Mouse (Mus musculus) hindbrain, embryonic 15.5 days (tissue): Measurements from ENCODE around the gene Tatdn2. TPM values are rescaled to one million over a fixed set of nuclear protein-coding genes. Genes with fewer than 3 reads are reported as not detected.

Experiments used
- ATAC-seq: fragments of 200-750 bp; cut with Nextera tagmentation; 2 replicates; pipeline ENCODE4 v1.8.0; 2017; ENCODE audit warnings: low read depth, moderate number of reproducible peaks, moderate TSS enrichment; ENCODE audit not compliant: low FRiP score
- H3K27ac ChIP-seq: fragments of 300-500 bp; sonication (generic); replicated peaks from 2 replicates; pipeline ENCODE4 v1.5.1; 2015; ENCODE audit warnings: mild to moderate bottlenecking, inconsistent platforms
- H3K27me3 ChIP-seq: fragments of 300-500 bp; sonication (generic); 2 replicates; pipeline ENCODE4 v1.6.1; 2015; ENCODE audit warnings: control low read depth, inconsistent platforms
- H3K36me3 ChIP-seq: fragments of 300-500 bp; sonication (generic); 2 replicates; pipeline ENCODE4 v1.6.1; 2015; ENCODE audit warnings: control low read depth, inconsistent platforms
- H3K4me1 ChIP-seq: fragments of 300-500 bp; sonication (generic); replicated peaks from 2 replicates; pipeline ENCODE4 v1.6.1; 2015; ENCODE audit warnings: control low read depth, inconsistent platforms
- H3K4me2 ChIP-seq: fragments of 300-500 bp; sonication (generic); 2 replicates; pipeline ENCODE4 v1.6.1; 2015; ENCODE audit warnings: moderate library complexity, mild to moderate bottlenecking, inconsistent platforms
- H3K4me3 ChIP-seq: fragments of 300-500 bp; sonication (generic); 2 replicates; pipeline ENCODE4 v1.5.1; 2015; ENCODE audit warnings: mild to moderate bottlenecking, inconsistent platforms
- H3K9ac ChIP-seq: fragments of 300-500 bp; sonication (generic); 2 replicates; pipeline ENCODE4 v1.6.1; 2015; ENCODE audit warnings: inconsistent platforms
- H3K9me3 ChIP-seq: fragments of 300-500 bp; sonication (generic); 2 replicates; pipeline ENCODE4 v1.6.1; 2016; ENCODE audit warnings: control low read depth, inconsistent platforms
- WGBS: fragments of 180-500 bp; shearing (Covaris S2); methylation state at CpG from one replicate; pipeline ENCODE4 v1.1.7; 2015; 5-methylcytosine and 5-hydroxymethylcytosine counted together
- polyA plus RNA-seq: library from polyadenylated mRNA; unstranded; fragments of >200 nt; fragmentation: Nextera tagmentation; extraction: Ambion mirVana; gene quantifications from 2 replicates; pipeline ENCODE4 v1.2.1, GENCODE M21; 2015

Gene Tatdn2
- 0.78 and 1.5 TPM in 2 replicates for polyA plus RNA-seq

DNA sequence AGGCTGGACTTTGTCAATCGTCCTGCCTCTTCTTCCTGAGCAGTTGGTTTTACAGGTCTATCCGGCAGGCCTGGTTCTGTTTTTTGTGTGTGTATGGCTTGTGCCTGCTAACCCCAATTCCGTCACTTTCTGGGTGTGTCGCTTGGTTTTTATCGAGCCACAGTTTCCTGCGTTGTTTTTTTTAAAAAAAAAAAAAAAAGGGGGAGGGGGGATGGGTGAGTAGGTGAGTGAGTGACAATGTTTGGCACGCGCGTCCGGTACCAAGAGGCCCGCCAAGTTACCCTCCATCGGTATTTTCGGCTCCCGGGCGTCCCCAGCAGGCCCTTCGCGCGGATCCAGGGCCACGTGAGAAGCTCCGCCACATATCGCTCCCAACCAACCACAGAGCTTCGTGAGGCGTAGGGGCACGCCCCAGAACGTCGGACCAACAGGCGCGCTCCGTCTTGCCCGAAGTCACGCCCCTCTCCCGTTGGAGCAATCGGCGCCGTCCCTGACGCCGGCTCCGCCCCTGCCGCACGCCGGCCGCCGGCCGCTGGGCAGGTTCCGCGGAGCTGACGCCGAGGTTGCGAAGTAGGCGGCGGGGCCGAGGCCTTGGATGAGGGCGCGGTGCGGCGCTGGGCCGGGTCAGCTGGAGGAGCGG is at the start of gene Tatdn2:
Tatdn2 (plus strand) TSS at position 469 of the 640 bp plus-strand sequence.
- ATAC-seq = peak; percentile 99
- peaks cover 37% of the 10 kb centered on the region for H3K4me1 ChIP-seq
- peaks cover 12% of the 10 kb centered on the region for H3K36me3 ChIP-seq
- peak within 1 kb of the TSS; percentile 85 for H3K4me3 ChIP-seq
- peak within 1 kb of the TSS; percentile 90 for H3K27ac ChIP-seq
- H3K9ac ChIP-seq = peak within 1 kb of the TSS; percentile 80
- no peaks in the 10 kb centered on the region for H3K27me3 ChIP-seq
- peak within 1 kb of the TSS; percentile 100 for H3K4me2 ChIP-seq
- 1% methylated on average over 56 of the region's 58 CpGs for WGBS
- no peaks in the 10 kb centered on the region for H3K9me3 ChIP-seq

- Histone ChIP-seq H3K9me3 (no peaks in the 10 kb centered on the region), H3K27me3 (no peaks in the 10 kb centered on the region), H3K36me3 (no peaks in the 10 kb centered on the region), H3K4me1 (no peaks in the 10 kb centered on the region), H3K9ac (no peak overlapping the region), H3K4me3 (no peak overlapping the region), H3K27ac (no peak overlapping the region), H3K4me2 (no peak overlapping the region)
- 85% methylated on average over 7 of the region's 7 CpGs for WGBS
- ATAC-seq = no peak
These were observed 47.3 kb upstream of the Tatdn2 start for GRCm38 (mm10) chr6:113649346-113650196.

- no peak overlapping the region for H3K4me2 ChIP-seq
- no peaks in the 10 kb centered on the region for H3K36me3 ChIP-seq
- WGBS = 64% methylated on average over 4 of the region's 4 CpGs
- no peak overlapping the region for H3K4me3 ChIP-seq
- no peaks in the 10 kb centered on the region for H3K4me1 ChIP-seq
- no peak overlapping the region for H3K9ac ChIP-seq
- no peak for ATAC-seq
- H3K9me3 ChIP-seq = no peaks in the 10 kb centered on the region
- no peak overlapping the region for H3K27ac ChIP-seq
- H3K27me3 ChIP-seq = no peaks in the 10 kb centered on the region
These were observed 46.6 kb upstream of the Tatdn2 start for GRCm38 (mm10) chr6:113650197-113650640.

- no peak for ATAC-seq
- no peak overlapping the region for H3K9ac ChIP-seq
- no peaks in the 10 kb centered on the region for H3K27me3 ChIP-seq
- no peaks in the 10 kb centered on the region for H3K4me1 ChIP-seq
- H3K9me3 ChIP-seq = no peaks in the 10 kb centered on the region
- no peak overlapping the region for H3K4me3 ChIP-seq
- WGBS = 79% methylated on average over 3 of the region's 3 CpGs
- no peak overlapping the region for H3K27ac ChIP-seq
- no peaks in the 10 kb centered on the region for H3K36me3 ChIP-seq
- no peak overlapping the region for H3K4me2 ChIP-seq
These were observed 45.2 kb upstream of the Tatdn2 start for GRCm38 (mm10) chr6:113651626-113652025.

DNA sequence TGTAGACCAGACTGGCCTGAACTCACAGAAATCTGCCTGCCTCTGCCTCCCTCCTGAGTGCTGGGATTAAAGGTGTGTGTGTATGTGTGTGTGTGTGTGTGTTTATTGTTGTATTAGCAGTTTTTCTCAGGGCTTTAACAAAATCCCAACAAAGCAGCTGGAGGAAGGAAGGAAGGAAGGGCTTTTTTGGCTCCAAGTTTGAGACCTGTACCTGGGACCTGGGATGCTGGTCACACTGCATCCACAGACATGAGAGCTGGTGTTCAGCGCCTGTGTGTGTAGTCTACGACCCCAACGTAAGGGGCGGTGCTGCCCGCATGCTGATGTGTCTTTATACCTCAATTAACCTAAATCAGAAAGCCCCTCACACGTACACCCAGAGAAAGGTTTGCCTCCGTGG is 43.3 kb upstream of the Tatdn2 start:
- WGBS = 94% methylated on average over 7 of the region's 7 CpGs
- no peak overlapping the region for H3K4me3 ChIP-seq

DNA sequence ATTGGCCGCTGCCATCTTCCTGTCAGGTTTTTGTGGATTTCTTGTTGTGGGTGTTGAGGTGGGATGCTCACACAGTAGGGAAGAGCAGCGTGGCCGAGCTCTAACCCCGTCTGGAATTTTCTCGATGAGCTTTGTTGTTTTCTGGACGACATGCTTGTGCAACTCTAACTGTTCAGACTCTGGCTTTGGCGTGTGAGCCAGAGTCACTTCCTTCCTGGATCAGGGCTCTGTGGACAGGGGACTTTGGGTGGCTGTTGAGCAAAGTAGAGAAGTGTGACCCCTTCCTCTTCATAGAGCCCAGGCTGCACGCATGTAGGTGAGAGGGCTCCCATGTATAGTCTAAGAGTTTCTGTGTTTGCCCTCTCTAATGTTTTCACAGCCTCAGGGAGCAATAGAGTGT is 42.7 kb upstream of the Tatdn2 start:
- H3K4me3 ChIP-seq = no peak overlapping the region
- H3K4me1 ChIP-seq = no peaks in the 10 kb centered on the region
- ATAC-seq = no peak
- no peaks in the 10 kb centered on the region for H3K27me3 ChIP-seq
- no peak overlapping the region for H3K27ac ChIP-seq
- no peaks in the 10 kb centered on the region for H3K9me3 ChIP-seq
- WGBS = 84% methylated on average over 8 of the region's 8 CpGs
- no peaks in the 10 kb centered on the region for H3K36me3 ChIP-seq
- no peak overlapping the region for H3K4me2 ChIP-seq
- H3K9ac ChIP-seq = no peak overlapping the region

More for the DNA sequence above, 43.3 kb upstream of the Tatdn2 start:
- Histone ChIP-seq H3K4me1 (no peaks in the 10 kb centered on the region), H3K36me3 (no peaks in the 10 kb centered on the region), H3K4me2 (no peak overlapping the region), H3K9me3 (no peaks in the 10 kb centered on the region), H3K27ac (no peak overlapping the region), H3K27me3 (no peaks in the 10 kb centered on the region), H3K9ac (no peak overlapping the region)
- no peak for ATAC-seq

- Histone ChIP-seq H3K27ac (no peak overlapping the region), H3K9ac (no peak overlapping the region), H3K4me3 (no peak overlapping the region), H3K4me2 (no peak overlapping the region), H3K27me3 (no peaks in the 10 kb centered on the region), H3K36me3 (no peaks in the 10 kb centered on the region), H3K4me1 (no peaks in the 10 kb centered on the region), H3K9me3 (no peaks in the 10 kb centered on the region)
- 80% methylated on average over 16 of the region's 16 CpGs for WGBS
- no peak for ATAC-seq
These were observed 42.0 kb upstream of the Tatdn2 start for GRCm38 (mm10) chr6:113654753-113655397.

- no peak for ATAC-seq
- H3K4me3 ChIP-seq = no peak overlapping the region
- H3K4me1 ChIP-seq = no peaks in the 10 kb centered on the region
- H3K9ac ChIP-seq = no peak overlapping the region
- no peaks in the 10 kb centered on the region for H3K36me3 ChIP-seq
- 90% methylated on average over 3 of the region's 3 CpGs for WGBS
- no peak overlapping the region for H3K27ac ChIP-seq
- H3K9me3 ChIP-seq = no peaks in the 10 kb centered on the region
- no peak overlapping the region for H3K4me2 ChIP-seq
- no peaks in the 10 kb centered on the region for H3K27me3 ChIP-seq
These were observed 41.4 kb upstream of the Tatdn2 start for GRCm38 (mm10) chr6:113655475-113655874.

DNA sequence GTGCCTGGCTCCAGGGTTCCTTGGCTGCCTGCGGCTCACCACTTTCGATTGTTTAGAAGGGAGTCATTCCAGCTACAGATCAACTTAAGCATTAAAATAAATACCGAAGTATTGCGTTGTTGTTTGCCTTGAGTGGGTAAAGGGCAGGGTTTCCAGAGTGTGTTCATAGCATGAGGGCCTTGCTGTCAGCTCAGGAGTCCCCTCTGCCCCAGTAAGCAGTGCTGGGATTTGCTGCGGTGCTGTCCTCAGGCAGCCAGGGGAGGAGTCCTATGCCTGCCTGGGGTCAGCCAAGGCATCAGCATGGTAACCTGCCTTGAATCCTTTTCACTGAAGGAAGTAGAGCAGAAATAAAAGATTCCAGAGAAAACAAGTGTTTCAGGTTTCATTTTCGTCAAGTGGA is 40.0 kb upstream of the Tatdn2 start:
- no peaks in the 10 kb centered on the region for H3K36me3 ChIP-seq
- no peak overlapping the region for H3K4me3 ChIP-seq
- no peak overlapping the region for H3K4me2 ChIP-seq
- no peaks in the 10 kb centered on the region for H3K27me3 ChIP-seq
- H3K9ac ChIP-seq = no peak overlapping the region
- ATAC-seq = no peak
- no peaks in the 10 kb centered on the region for H3K9me3 ChIP-seq
- 80% methylated on average over 6 of the region's 6 CpGs for WGBS
- H3K4me1 ChIP-seq = no peaks in the 10 kb centered on the region
- H3K27ac ChIP-seq = no peak overlapping the region

- no peak overlapping the region for H3K4me2 ChIP-seq
- WGBS = 60% methylated on average over 3 of the region's 3 CpGs
- H3K9ac ChIP-seq = no peak overlapping the region
- H3K36me3 ChIP-seq = no peaks in the 10 kb centered on the region
- H3K27me3 ChIP-seq = no peaks in the 10 kb centered on the region
- no peak for ATAC-seq
- no peaks in the 10 kb centered on the region for H3K4me1 ChIP-seq
- H3K27ac ChIP-seq = no peak overlapping the region
- H3K9me3 ChIP-seq = no peaks in the 10 kb centered on the region
- no peak overlapping the region for H3K4me3 ChIP-seq
These were observed 38.6 kb upstream of the Tatdn2 start for GRCm38 (mm10) chr6:113658226-113658625.

GRCm38 (mm10) chr6:113659648-113660491 is 37.0 kb upstream of the Tatdn2 start:
- no peaks in the 10 kb centered on the region for H3K27me3 ChIP-seq
- no peak overlapping the region for H3K4me2 ChIP-seq
- 77% methylated on average over 8 of the region's 8 CpGs for WGBS
- no peak overlapping the region for H3K27ac ChIP-seq
- no peak for ATAC-seq
- no peaks in the 10 kb centered on the region for H3K36me3 ChIP-seq
- no peaks in the 10 kb centered on the region for H3K9me3 ChIP-seq
- H3K9ac ChIP-seq = no peak overlapping the region
- no peak overlapping the region for H3K4me3 ChIP-seq
- no peaks in the 10 kb centered on the region for H3K4me1 ChIP-seq
